Mouse (Mus musculus): ENCODE data around the gene Macf1. TPM values are rescaled to one million over a fixed set of nuclear protein-coding genes. Genes with fewer than 3 reads are reported as not detected.

The Macf1 gene
- polyA plus RNA-seq, 1 experiment from 2014 or later, result 28.9 TPM

- no peak for DNase-seq (ENCODE audit: low spot score)
- Histone ChIP-seq H3K4me1 (replicated peaks; ENCODE audit: control insufficient read depth, insufficient read depth) (no peaks in the 10 kb centered on the region), H3K27ac (replicated peaks) (no peak overlapping the region), H3K4me2 (replicated peaks; ENCODE audit: low read depth) (no peak overlapping the region), H3K9ac (ENCODE audit: low read length) (no peak overlapping the region), H3K4me3 (ENCODE audit: low read depth, low read length) (no peak overlapping the region), H3K9me3 (ENCODE audit: control insufficient read depth, low read length) (no peaks in the 10 kb centered on the region), H3K36me3 (ENCODE audit: control insufficient read depth, insufficient read depth, low read length) (peaks cover 34% of the 10 kb centered on the region), H3K27me3 (ENCODE audit: control insufficient read depth, insufficient read depth, low read length) (no peaks in the 10 kb centered on the region)
- ATAC-seq (ENCODE audit: low FRiP score, low TSS enrichment), result no peak
- WGBS, result 83% methylated on average over 8 of the region's 8 CpGs
- TF ChIP-seq CTCF (IDR thresholded peaks at IDR 0.05; ENCODE audit: low read depth), result no peak
- no peak for TF ChIP-seq EP300 (optimal IDR thresholded peaks at IDR 0.05)
These were observed 328.2 kb downstream of the Macf1 start for GRCm38 (mm10) chr4:123355941-123356340.

- no peak overlapping the region for H3K9ac ChIP-seq (ENCODE audit: low read length)
These were observed 330.8 kb downstream of the Macf1 start for GRCm38 (mm10) chr4:123353271-123353877.

GRCm38 (mm10) chr4:123343471-123343789, 340.7 kb downstream of the Macf1 start:
- no peak for TF ChIP-seq EP300 (optimal IDR thresholded peaks at IDR 0.05)
- TF ChIP-seq CTCF (IDR thresholded peaks at IDR 0.05; ENCODE audit: low read depth), result no peak
- no peaks in the 10 kb centered on the region; the same call in 1 of the 2 replicates for H3K4me1 ChIP-seq (replicated peaks; ENCODE audit: control insufficient read depth, insufficient read depth)
- no peaks in the 10 kb centered on the region for H3K27me3 ChIP-seq (ENCODE audit: control insufficient read depth, insufficient read depth, low read length)
- peak overlapping the region; percentile 58 for H3K27ac ChIP-seq (replicated peaks)
- H3K36me3 ChIP-seq (ENCODE audit: control insufficient read depth, insufficient read depth, low read length), result no peaks in the 10 kb centered on the region
- H3K4me3 ChIP-seq (ENCODE audit: low read depth, low read length), result peak overlapping the region; percentile 48
- H3K4me2 ChIP-seq (replicated peaks; ENCODE audit: low read depth), result peak overlapping the region; percentile 89
- 0 out of 2 replicates have a peak overlapping the region, but pooled peaks have one; percentile 5 for H3K9ac ChIP-seq (ENCODE audit: low read length)
- DNase-seq (ENCODE audit: low spot score) (no peak), ATAC-seq (ENCODE audit: low FRiP score, low TSS enrichment) (peak; percentile 75)
- WGBS, result 5% methylated on average over 6 of the region's 6 CpGs
- H3K9me3 ChIP-seq (ENCODE audit: control insufficient read depth, low read length), result no peaks in the 10 kb centered on the region

More at GRCm38 (mm10) chr4:123353271-123353877, 330.8 kb downstream of the Macf1 start:
- WGBS, result 83% methylated on average over 10 of the region's 10 CpGs
- Histone ChIP-seq H3K4me3 (ENCODE audit: low read depth, low read length) (no peak overlapping the region), H3K4me2 (replicated peaks; ENCODE audit: low read depth) (no peak overlapping the region), H3K9me3 (ENCODE audit: control insufficient read depth, low read length) (no peaks in the 10 kb centered on the region), H3K27me3 (ENCODE audit: control insufficient read depth, insufficient read depth, low read length) (no peaks in the 10 kb centered on the region), H3K4me1 (replicated peaks; ENCODE audit: control insufficient read depth, insufficient read depth) (no peaks in the 10 kb centered on the region), H3K27ac (replicated peaks) (no peak overlapping the region), H3K36me3 (ENCODE audit: control insufficient read depth, insufficient read depth, low read length) (peaks cover 39% of the 10 kb centered on the region)
- no peak for DNase-seq (ENCODE audit: low spot score)
- no peak for TF ChIP-seq CTCF (IDR thresholded peaks at IDR 0.05; ENCODE audit: low read depth)
- no peak for TF ChIP-seq EP300 (optimal IDR thresholded peaks at IDR 0.05)
- ATAC-seq (ENCODE audit: low FRiP score, low TSS enrichment), result no peak

- TF ChIP-seq CTCF (IDR thresholded peaks at IDR 0.05; ENCODE audit: low read depth), result no peak
- TF ChIP-seq EP300 (optimal IDR thresholded peaks at IDR 0.05), result no peak
- Histone ChIP-seq H3K9ac (ENCODE audit: low read length) (0 out of 2 replicates have a peak within 1 kb of the TSS, but pooled peaks have one; percentile 5), H3K27ac (replicated peaks) (peak within 1 kb of the TSS; percentile 58), H3K4me2 (replicated peaks; ENCODE audit: low read depth) (peak within 1 kb of the TSS; percentile 89), H3K4me3 (ENCODE audit: low read depth, low read length) (peak within 1 kb of the TSS; percentile 48), H3K4me1 (replicated peaks; ENCODE audit: control insufficient read depth, insufficient read depth) (no peaks in the 10 kb centered on the region; the same call in 1 of the 2 replicates), H3K36me3 (ENCODE audit: control insufficient read depth, insufficient read depth, low read length) (no peaks in the 10 kb centered on the region), H3K9me3 (ENCODE audit: control insufficient read depth, low read length) (no peaks in the 10 kb centered on the region), H3K27me3 (ENCODE audit: control insufficient read depth, insufficient read depth, low read length) (no peaks in the 10 kb centered on the region)
- DNase-seq (ENCODE audit: low spot score) (peak; percentile 79), ATAC-seq (ENCODE audit: low FRiP score, low TSS enrichment) (peak; percentile 81)
- under 1% methylated on average over 64 of the region's 65 CpGs for WGBS
These were observed 341.3 kb downstream of the Macf1 start, which contains the start of gene Bmp8a for GRCm38 (mm10) chr4:123342642-123343470. TSS of gene Bmp8a (minus strand) at chr4:123343252.

- DNase-seq (ENCODE audit: low spot score), result peak; percentile 33
- 3% methylated on average over 42 of the region's 43 CpGs for WGBS
- no peaks in the 10 kb centered on the region for H3K9me3 ChIP-seq (ENCODE audit: control insufficient read depth, low read length)
These were observed 342.0 kb downstream of the Macf1 start for GRCm38 (mm10) chr4:123342091-123342641.

More at GRCm38 (mm10) chr4:123342091-123342641, 342.0 kb downstream of the Macf1 start:
- Histone ChIP-seq H3K4me3 (ENCODE audit: low read depth, low read length) (peak overlapping the region; percentile 48), H3K4me2 (replicated peaks; ENCODE audit: low read depth) (peak overlapping the region; percentile 89), H3K27me3 (ENCODE audit: control insufficient read depth, insufficient read depth, low read length) (no peaks in the 10 kb centered on the region), H3K36me3 (ENCODE audit: control insufficient read depth, insufficient read depth, low read length) (no peaks in the 10 kb centered on the region), H3K9ac (ENCODE audit: low read length) (no peak overlapping the region), H3K4me1 (replicated peaks; ENCODE audit: control insufficient read depth, insufficient read depth) (no peaks in the 10 kb centered on the region; the same call in 1 of the 2 replicates), H3K27ac (replicated peaks) (no peak overlapping the region)
- ATAC-seq (ENCODE audit: low FRiP score, low TSS enrichment), result peak; percentile 27; the same call in 1 of the 2 replicates
- TF ChIP-seq EP300 (optimal IDR thresholded peaks at IDR 0.05) (no peak), CTCF (IDR thresholded peaks at IDR 0.05; ENCODE audit: low read depth) (no peak; the same call in 1 of the 2 replicates)

Data from stomach, postnatal 0 days (tissue).